Mouse (Mus musculus): Measurements from ENCODE around the gene Srd5a1. TPM values are rescaled to one million over a fixed set of nuclear protein-coding genes. Genes with fewer than 3 reads are reported as not detected.
A peak's percentile ranks its signal among the peaks of the same experiment; 100 is the strongest.
"Not testable (repeated sequence)": the region's sequence is repeated elsewhere in the genome, so short reads cannot be mapped to it uniquely, and the experiment has no call there.

Gene Srd5a1
- 1 to 10 TPM in 1 of 2 experiments, under 1 TPM in 1; 0.86 to 1.9 TPM for total RNA-seq (2021)
- long read RNA-seq, experiment 1 = 0 reads
- long read RNA-seq, experiment 2, partial matches to known transcripts = 0 of 3 reads
- long read RNA-seq, experiment 2, other reads (novel, unspliced or antisense) = 0 of 3 reads

DNA sequence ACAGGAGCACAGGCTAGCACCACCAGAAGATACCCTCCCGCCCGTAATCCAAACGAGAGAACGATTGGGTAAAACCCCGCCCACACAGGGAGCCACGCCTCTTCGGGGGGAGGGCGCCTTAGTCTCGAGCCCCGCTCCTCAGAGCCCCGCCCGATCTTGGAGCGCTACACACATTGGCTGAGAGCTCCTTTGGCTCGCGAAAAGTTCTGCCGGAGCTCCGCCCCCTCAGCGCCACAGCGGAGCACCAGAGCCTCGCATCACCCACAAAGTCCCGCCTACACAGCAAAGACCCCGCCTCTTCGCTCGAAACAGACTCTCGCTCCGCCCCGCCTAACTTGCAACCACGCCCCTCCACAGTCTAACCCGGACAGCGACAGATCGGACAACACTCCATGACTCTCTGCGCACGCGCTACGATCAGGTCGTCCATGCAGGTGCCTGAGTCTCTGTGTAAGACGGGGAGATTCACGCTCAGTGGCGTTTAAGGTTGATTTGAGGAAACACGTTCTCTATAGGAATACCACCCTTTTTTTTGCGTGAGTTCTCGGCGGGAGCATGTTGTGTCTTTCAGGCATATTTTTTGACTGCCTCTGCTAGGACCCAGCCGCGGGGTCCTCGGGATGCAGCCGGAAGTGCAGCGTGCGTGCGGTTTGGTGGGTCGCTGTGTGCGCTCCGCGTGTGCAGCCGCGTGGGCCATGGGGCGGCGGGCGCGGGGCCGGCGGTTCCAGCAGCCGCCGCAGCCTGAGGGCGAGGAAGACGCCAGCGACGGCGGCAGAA is at the start of gene Srd5a1:
TSS of gene Srd5a1 (minus strand) at position 45 of the 777 bp plus-strand sequence.
- DNase-seq = peak; percentile 99
- intact Hi-C loops (cut with DNase I; ENCODE audit: low total_unique reads) = no loop called here

DNA sequence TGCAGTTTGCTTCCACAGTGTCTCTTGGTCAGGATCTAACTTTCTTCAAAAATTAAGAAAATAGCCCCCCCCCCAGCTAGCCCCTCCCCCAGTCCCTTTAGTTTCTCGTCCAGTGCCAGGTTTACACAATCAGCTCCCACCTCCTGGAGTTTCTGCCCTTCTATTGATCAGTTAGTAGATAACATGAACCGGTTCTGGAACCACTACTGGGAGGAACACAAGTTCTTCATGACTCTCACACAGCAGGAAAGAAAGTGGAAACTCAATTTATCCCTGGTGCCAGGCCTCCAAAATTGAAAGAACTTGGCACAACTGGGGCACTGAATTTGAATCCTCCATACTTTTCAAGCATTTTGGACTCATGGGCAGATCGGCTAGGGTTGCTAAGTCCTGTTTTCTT is 43.3 kb upstream of the Srd5a1 start:
- DNase-seq = no peak
- intact Hi-C loops (cut with DNase I; ENCODE audit: low total_unique reads) = no loop called here

DNA sequence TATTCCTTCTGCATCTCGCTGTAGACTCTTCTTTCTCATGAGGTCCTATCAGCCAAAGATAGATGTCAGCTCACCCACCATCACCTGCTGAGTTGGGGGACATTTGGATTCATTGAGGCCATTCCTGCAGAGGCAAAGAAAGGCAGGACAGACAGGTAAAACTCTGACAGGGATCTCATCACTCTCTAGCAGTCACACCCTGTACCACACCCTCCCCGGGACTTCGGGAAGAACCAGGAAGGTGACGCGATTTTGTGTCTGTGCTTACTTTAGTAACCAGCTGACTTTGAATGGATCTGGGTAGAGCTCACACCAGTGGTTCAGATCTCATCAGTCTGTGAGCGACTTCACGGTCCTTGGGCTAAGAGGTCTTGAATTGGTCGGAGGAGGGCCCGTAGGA is 35.2 kb upstream of the Srd5a1 start:
- intact Hi-C loops (cut with DNase I; ENCODE audit: low total_unique reads) = no loop called here
- no peak for DNase-seq

DNA sequence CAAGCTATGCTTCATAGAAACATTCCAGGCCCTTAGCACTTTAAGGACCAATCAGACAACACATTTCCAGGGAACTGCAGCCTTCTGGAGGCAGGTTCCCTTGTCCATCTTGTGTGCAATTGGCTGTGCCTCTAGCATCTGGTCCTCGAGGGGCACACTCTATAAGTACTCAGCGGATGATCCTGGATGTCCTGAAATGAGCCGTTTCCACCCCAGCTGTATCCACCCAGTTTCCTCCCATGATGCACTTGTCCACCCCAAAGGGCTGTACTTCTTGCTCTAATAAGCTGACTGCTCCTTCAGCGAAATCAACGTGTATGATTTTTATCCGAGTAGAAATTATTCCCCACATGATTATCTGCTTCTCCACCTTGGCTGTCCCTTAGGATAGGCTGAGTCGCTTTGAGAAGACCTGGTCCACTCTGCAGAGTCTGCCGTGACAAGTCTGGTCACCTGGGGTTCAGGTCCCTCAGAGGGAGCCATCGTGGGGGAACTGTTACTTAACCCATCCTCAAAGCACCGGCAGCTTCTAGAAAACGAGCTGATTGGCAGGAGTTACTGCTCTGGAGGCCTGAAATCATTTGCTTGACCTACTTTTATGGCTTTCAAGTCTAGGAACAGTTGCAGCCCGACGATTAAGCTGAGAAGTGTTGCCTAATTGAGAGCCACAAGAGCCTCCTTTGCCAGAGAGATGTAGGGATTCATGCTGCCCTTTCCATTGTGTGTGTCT is 34.6 kb upstream of the Srd5a1 start:
- DNase-seq = no peak
- intact Hi-C loops (cut with DNase I; ENCODE audit: low total_unique reads) = no loop called here

DNA sequence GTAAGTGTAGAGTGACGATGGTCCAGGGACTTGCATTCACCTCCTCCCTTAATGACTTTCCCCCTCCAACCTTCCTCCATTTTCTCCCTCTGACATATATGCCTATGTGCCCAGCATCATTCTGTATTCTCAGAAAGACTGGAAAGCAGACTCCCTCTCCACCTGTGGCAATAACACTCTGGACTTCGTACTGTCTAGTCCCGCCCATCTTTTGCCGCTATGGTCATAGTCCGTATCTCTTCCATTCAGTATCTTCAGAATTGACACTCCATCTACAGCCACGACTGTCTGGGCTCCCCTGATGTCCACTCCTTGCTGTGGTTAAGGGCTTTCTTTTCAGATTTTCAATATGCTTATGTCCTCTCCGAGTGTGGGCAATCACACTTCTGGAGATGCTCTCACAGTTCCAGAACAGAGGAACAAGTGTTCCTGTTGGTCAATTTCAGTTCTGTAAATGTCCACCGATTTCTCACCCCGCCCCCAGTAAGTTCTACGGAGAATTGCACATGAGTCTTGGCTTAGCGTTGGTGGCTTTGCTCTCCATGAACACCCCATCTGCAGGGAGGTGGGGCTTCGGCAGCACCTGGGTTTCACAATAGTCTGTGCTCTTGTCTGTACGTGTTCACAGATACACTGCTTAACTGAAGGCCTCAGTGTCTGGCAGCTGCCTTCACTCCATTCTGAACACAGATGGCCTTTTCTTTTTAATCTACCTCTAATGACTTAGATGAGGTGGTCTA is 33.4 kb upstream of the Srd5a1 start:
- intact Hi-C loops (cut with DNase I; ENCODE audit: low total_unique reads) = no loop called here
- no peak for DNase-seq

DNA sequence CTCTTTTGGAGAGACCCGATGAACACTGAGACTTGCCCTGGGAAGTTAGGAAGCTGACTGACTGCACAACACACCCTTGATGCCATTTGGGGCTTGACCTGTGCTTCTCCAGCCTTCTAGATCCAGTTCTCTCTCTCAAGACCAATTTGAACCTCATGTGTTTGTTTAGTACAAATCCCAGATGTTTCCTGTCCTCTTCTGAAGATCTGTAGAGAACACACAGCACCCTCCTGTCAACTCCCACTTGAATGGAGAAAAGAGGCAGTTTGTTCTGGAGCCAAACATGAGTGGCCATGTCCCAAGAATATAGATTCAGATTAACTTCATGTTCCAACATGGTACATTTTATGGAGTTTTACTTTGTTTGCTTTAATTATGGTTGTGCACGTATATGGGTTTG is 32.7 kb upstream of the Srd5a1 start:
- no peak for DNase-seq
- intact Hi-C loops (cut with DNase I; ENCODE audit: low total_unique reads) = no loop called here

DNA sequence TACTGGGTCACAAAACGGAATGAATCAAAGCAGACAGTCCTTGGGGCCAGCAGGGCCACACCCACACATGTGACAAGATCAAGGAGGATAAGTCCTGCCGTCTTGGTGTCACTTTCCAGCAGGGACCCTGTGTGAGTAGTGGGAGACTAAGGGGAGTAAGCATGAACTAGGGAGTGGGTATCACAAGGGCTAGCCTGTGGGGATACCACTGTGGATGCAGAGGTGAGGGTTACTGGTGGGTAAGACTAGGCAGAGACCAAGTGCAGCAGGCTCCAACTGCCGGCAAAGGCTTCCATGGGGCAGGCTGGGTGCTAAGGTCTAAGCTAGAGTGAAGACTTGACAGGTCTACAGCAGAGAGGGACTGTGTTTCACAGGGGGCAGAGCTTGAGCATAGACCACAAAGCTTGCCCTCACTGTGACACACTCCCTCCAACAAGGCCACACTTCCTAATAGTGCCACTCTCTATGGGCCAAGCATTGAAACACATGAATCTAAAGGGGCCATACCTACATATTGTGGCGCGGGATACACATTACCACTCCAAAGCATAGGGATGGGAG is 31.5 kb upstream of the Srd5a1 start:
- DNase-seq = no peak
- intact Hi-C loops (cut with DNase I; ENCODE audit: low total_unique reads) = no loop called here

DNA sequence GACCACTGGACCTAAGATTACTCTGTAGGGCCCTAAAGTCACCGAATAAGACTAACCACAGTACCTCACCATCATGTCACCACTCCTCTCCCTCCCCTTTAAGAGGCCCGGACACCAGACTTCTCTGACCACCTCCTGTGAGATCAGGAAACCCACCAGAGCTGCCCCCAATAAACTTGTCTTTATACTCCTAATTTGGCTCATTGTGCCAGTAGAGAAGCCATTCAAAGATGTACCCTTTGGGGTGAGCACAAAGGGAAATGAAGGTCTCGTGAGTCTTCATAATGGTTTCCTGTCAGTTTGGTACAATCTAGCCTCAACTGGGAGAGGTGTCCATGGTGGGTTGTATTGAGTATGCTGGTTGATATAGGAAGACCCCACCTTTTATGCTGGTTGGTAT is 29.8 kb upstream of the Srd5a1 start:
- DNase-seq = no peak
- intact Hi-C loops (cut with DNase I; ENCODE audit: low total_unique reads) = no loop called here

DNA sequence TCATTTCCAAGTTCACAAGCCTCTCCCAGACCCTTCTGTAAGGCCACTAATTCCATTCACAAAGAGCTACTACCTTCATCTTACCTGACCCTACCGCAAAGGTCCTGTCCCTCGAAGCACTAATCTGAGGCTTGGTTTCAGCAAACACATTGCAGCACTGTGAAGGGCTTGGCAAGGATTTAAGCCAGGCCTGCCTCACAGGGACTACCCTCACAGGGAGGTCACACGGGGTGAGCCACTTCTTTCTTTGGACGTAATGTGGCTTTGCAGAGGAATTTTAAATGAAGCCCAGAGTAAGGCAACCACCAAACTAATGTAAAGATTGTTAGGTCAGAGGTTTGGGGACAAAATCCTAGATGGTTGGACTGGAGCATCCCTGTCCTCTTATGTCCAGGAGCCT is 29.3 kb upstream of the Srd5a1 start:
- intact Hi-C loops (cut with DNase I; ENCODE audit: low total_unique reads) = no loop called here
- DNase-seq = no peak

DNA sequence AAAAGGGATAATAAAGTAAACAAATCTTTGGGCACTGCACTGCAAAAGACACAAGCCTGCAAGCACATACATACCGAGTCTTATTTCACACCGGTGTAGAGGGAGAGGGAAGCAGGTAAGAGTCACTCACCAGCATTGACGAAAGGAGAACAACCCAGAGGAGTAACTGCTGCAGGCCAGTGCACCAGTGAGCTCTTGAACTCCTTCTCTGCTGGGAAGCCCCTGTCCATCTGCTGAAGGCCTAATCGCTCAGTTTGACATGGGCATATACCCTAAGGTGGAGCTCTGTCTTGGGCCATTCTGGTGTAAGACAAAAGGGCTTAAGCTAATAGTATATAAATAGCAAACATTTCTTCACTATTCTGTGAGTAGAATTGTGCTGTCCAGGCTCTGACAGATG is 28.9 kb upstream of the Srd5a1 start:
- intact Hi-C loops (cut with DNase I; ENCODE audit: low total_unique reads) = no loop called here

DNA sequence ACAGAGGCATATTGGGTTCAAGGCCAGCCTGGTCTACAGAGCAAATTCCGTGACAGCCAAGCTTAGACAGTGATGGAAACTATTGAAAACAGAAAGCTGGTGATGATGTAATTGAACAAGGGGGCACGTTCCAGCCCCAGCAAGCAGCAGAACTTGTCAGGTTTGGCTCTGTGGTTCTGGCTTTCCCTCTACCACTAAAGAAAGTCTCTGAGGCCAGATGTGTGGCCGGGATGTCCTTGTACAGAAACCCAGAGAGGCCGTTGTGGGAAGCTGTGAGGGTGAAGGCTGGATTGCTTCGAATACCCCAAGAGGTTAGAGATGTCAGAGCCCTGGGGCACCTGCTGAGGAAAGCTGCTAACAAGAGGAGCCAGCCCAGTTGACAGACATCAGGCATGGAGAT is 28.0 kb upstream of the Srd5a1 start:
- intact Hi-C loops (cut with DNase I; ENCODE audit: low total_unique reads) = no loop called here
- no peak for DNase-seq

More for the DNA sequence above, 28.9 kb upstream of the Srd5a1 start:
- DNase-seq = no peak

DNA sequence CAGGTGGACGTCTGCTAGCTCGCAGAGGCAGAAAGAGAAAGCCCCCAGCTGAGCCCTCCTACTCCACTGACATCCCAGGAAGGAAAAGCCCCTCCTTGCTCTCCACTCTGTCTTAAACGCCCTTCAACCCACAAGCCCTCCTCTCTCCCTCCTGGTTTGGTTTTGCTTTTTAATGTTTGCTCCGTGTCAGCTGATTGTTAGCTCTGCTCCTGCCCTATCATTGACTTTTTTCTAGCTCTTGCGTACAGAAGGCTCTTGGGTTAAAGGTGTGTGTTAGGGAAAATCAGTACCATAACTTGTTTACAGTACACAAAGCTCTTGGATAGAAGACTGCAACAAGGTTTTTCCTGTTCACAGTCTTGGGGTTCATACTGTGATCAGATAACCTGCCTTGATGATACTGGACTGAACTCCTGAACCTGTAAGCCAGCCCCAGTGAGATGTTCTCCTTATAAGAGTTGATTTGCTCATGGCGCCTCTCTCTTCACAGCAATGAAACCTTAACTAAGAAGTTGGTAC is 26.9 kb upstream of the Srd5a1 start:
- DNase-seq = no peak
- intact Hi-C loops (cut with DNase I; ENCODE audit: low total_unique reads) = no loop called here

DNA sequence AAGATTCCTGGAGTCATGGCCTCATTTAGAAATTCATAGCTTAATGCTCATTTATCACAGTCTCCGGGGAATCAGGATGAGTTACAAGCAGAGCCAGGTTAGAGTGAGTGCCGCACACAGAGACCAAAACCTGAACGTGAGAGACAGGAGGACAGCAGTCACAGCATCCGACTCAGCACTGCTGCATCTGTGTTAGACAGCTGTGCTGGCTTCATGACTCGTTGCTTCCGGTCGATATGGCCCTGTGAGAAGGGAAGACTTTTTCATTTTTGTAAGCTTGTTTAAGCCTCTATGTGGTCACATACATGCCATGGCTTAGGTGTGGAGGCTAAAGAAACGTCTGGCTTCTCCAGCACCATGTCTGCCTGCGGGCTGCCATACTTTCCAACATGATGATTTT is 26.4 kb upstream of the Srd5a1 start:
- intact Hi-C loops (cut with DNase I; ENCODE audit: low total_unique reads) = no loop called here
- DNase-seq = no peak

DNA sequence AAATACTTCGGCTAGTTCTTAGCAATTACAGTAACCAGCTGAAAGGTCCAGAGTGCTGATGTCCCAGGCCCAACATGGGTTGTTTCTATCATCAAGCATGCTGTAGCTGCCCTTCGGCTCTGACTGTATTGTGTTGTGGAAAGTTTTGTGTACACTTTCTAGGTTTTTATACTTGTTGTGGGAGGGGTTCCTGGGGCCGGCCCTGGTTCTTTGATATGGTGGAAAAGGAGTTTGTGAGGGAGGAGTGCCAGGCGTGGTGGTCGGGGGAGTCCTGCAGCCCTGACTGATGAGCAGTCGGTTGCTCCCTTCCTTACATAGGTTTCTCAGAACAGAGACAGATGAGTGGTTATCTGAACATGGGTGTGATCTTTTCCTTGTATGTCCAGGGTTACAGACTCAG is 25.6 kb upstream of the Srd5a1 start:
- DNase-seq = no peak
- intact Hi-C loops (cut with DNase I; ENCODE audit: low total_unique reads) = no loop called here

DNA sequence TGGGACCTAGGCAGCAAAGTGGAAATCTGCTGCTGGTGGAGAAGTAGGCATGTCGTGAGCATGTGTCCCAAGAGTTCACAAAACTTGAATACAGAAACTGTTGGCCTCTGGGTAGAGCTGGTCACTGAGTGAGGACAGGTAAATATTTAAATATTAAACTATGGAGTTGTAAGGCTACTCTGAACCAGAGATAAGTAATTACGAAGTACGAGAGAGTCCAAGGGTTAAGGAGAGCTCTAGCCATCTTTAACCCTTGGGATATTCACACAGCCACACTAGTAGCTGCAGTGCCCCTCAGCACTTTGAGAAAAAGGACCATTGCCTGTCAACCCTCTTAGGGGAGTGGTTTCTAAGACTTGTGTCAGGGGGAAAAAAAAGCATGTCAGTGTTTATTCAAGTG is 25.1 kb upstream of the Srd5a1 start:
- DNase-seq = no peak
- intact Hi-C loops (cut with DNase I; ENCODE audit: low total_unique reads) = no loop called here

DNA sequence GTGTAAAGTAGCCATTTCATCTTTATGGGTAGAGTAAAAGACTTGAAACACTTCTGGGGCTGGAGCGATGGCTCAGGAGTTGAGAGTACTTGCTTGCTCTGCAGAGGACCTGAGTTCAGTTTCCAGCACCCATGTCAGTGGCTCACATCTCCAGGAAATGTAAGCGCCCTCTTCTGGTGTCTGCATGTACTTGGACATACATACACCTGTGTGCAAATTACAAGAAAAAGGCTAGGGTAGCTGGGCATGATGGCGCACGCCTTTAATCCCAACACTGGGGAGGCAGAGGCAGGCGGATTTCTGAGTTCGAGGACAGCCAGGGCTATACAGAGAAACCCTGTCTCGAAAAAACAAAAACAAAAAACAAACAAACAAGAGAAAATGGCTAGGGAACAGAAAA is 24.6 kb upstream of the Srd5a1 start:
- DNase-seq; intact Hi-C loops (cut with DNase I; ENCODE audit: low total_unique reads): not testable (repeated sequence)

DNA sequence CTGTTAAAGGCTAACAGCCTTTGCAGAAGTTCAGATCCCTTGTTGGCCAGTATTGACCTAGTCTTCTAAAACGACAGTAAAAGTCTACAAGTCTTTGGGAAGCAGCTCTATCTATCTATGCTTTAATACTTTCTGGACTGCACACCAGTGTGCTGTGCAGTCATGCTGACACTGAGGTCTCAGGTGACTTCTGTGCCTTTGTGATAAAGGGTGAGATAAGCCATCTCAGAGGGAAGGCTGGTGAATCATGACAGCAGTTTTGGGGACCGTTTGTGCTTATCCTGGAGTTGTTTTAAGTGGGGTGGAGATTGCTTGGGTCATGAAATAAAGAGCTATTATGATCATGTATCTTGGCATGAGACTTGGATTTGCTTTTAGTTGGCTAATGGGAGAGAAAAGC is 22.7 kb upstream of the Srd5a1 start:
- DNase-seq = no peak
- intact Hi-C loops (cut with DNase I; ENCODE audit: low total_unique reads) = no loop called here

DNA sequence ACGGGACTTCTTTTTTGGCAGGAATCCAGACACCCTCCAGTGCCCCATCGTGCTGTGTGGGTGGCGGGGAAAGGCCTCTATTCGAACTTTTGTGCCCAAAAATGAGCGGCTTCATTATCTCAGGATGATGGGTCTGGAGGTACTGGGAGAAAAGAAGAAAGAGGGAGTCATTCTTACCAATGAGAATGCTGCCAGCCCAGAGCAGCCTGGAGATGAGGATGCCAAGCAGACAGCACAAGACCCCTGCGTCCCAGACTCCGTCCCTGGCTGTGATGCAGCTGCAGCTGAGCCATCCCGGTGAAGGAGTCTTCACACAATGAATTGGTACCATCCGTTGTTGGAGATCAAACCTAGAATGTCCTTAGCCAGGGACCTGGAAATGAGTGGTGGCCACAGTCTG is 22.3 kb upstream of the Srd5a1 start:
- no peak for DNase-seq
- intact Hi-C loops (cut with DNase I; ENCODE audit: low total_unique reads) = no loop called here

DNA sequence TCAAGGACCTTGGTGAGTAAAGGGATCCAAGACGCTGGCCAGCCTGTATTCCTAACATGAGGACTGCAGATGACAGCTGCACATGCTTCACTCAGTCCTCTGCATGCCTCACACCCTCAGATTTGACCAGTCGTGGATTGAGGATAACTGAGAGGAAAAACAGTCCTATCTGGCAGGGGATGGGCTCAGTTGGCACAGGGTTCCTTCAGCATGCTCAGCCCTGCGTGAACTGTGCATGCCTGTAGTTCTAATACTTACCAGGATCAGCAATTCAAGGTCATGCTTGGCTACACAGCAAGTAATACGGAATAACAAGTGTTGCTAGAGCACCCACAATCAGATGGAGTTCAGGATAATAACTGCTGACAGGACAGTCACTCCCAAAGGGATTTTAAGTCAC is 20.4 kb upstream of the Srd5a1 start:
- intact Hi-C loops (cut with DNase I; ENCODE audit: low total_unique reads) = no loop called here
- DNase-seq = no peak

DNA sequence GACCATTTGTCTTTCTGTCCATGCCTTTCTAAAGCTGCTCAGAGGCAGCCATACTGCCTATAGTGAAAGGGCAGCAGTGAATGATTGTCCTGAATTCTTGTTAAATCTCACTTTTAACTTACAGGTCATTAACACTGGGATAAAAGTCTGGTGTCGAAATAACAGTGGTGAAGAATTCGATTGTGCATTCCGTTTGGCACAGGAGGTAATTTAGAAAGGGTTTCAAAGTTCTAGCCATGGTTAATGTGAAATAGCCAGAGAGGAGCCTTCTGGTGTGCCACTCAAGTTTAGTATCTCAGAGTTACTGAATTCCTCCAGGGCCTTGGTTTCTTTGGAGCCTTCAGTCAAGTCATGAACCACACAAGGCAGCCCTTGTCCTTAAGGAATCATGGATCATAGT is 19.9 kb upstream of the Srd5a1 start:
- no peak for DNase-seq
- intact Hi-C loops (cut with DNase I; ENCODE audit: low total_unique reads) = no loop called here

All from gastrocnemius, postnatal 14 days (tissue).